Mouse (Mus musculus) ES-E14 (cell line): ENCODE data around the gene Chd9. TPM values are rescaled to one million over a fixed set of nuclear protein-coding genes. Genes with fewer than 3 reads are reported as not detected.
"Not testable (repeated sequence)": the region's sequence is repeated elsewhere in the genome, so short reads cannot be mapped to it uniquely, and the experiment has no call there.

Experiments used
- DNase-seq: peaks from one replicate; pipeline ENCODE4 v3.0.0-alpha.2; 2013; ENCODE audit warnings: low read depth, low spot score
- H3K27ac ChIP-seq: 2 replicates; pipeline ENCODE4 v1.5.1; 2012; ENCODE audit warnings: low read depth, mild to moderate bottlenecking, low read length, moderate library complexity, mixed read lengths; ENCODE audit not compliant: poor library complexity, insufficient read depth, severe bottlenecking
- H3K36me3 ChIP-seq: 2 replicates; pipeline ENCODE4 v1.6.1; 2012; ENCODE audit warnings: mild to moderate bottlenecking, low read length, moderate library complexity, mixed read lengths; ENCODE audit not compliant: control insufficient read depth, poor library complexity, insufficient read depth, severe bottlenecking
- H3K4me1 ChIP-seq, 2 experiments: fragments of 150-350 bp in 1 of 2; sonication (generic) in 1 of 2; 2 replicates each; pipeline ENCODE4 v1.6.1; 2012; ENCODE audit warnings: low read length in 2 of 2, mild to moderate bottlenecking in 1 of 2, mixed read lengths in 1 of 2; ENCODE audit not compliant: control insufficient read depth in 2 of 2, insufficient read depth in 2 of 2, poor library complexity in 1 of 2
- H3K4me3 ChIP-seq, 2 experiments: fragments of 150-350 bp in 1 of 2; sonication (generic) in 1 of 2; 2 replicates each; pipeline ENCODE4 v1.5.1; 2012; ENCODE audit warnings: low read length in 2 of 2, low read depth in 1 of 2, mild to moderate bottlenecking in 1 of 2, mixed read lengths in 1 of 2; ENCODE audit not compliant: insufficient read depth in 1 of 2, poor library complexity in 1 of 2, severe bottlenecking in 1 of 2
- H3K9ac ChIP-seq: 2 replicates; pipeline ENCODE4 v1.6.1; 2012; ENCODE audit warnings: low read depth, mild to moderate bottlenecking, low read length, mixed read lengths; ENCODE audit not compliant: poor library complexity, insufficient read depth, severe bottlenecking
- H3K9me3 ChIP-seq: fragments of 150-350 bp; sonication (generic); 2 replicates; pipeline ENCODE4 v1.6.1; 2012; ENCODE audit warnings: low read depth, mild to moderate bottlenecking, low read length; ENCODE audit not compliant: control insufficient read depth, insufficient read depth
- CHD2 ChIP-seq: IDR thresholded peaks from 2 replicates; pipeline ENCODE4 v1.6.1; 2014; ENCODE audit warnings: mild to moderate bottlenecking, low read depth, low read length, inconsistent platforms
- HCFC1 ChIP-seq: IDR thresholded peaks from 2 replicates; pipeline ENCODE4 v1.6.1; 2012; ENCODE audit warnings: low read length, inconsistent platforms, borderline replicate concordance; ENCODE audit not compliant: insufficient read depth
- MAFK ChIP-seq: IDR thresholded peaks from 2 replicates; pipeline ENCODE4 v1.6.1; 2014; ENCODE audit warnings: mild to moderate bottlenecking, low read depth, low read length, inconsistent platforms; ENCODE audit not compliant: insufficient read depth
- ZC3H11A ChIP-seq: IDR thresholded peaks from 2 replicates; pipeline ENCODE4 v1.6.1; 2012; ENCODE audit warnings: low read depth, mild to moderate bottlenecking, inconsistent platforms, low read length, borderline replicate concordance
- ZNF384 ChIP-seq: IDR thresholded peaks from 2 replicates; pipeline ENCODE4 v1.6.1; 2012; ENCODE audit warnings: low read depth, low read length, inconsistent platforms
- in situ Hi-C, 2 experiments: fragments of 600-800 bp; cut with MboI; formaldehyde crosslinking; loops; one replicate each; pipeline ENCODE4 v1.15.1; 2025; ENCODE audit warnings: low sequenced_read_pairs in 2 of 2, inconsistent platforms in 1 of 2; ENCODE audit not compliant: unreplicated experiment in 2 of 2
- total RNA-seq: library from RNA; depleted of rRNA; stranded (reverse); fragments of 300-350 nt; gene quantifications from 2 replicates; pipeline ENCODE4 v1.2.3, GENCODE M21; 2012

Chd9 gene
- total RNA-seq, 1 experiment, result 32.4 TPM

GRCm38 (mm10) chr8:90881181-90881580, 53.0 kb downstream of the Chd9 start:
- Histone ChIP-seq H3K4me3 (no peak overlapping the region), H3K4me1 (peaks cover 23 to 35% of the 10 kb centered on the region in 2 experiments), H3K9ac (no peak overlapping the region), H3K9me3 (no peaks in the 10 kb centered on the region), H3K36me3 (no peaks in the 10 kb centered on the region), H3K27ac (no peak overlapping the region; the same call in 1 of the 2 replicates)
- in situ Hi-C loops, result no loop called here
- DNase-seq, result peak; percentile 77
- TF ChIP-seq CHD2 (0 out of 2 replicates have a peak, but pooled peaks have one; percentile 11), ZNF384 (no peak), MAFK (no peak), ZC3H11A (no peak), HCFC1 (no peak)

GRCm38 (mm10) chr8:90882088-90882691, 54.0 kb downstream of the Chd9 start:
- H3K9me3 ChIP-seq, result no peaks in the 10 kb centered on the region
- peak overlapping the region; percentile 38 for H3K9ac ChIP-seq
- in situ Hi-C loops, result no loop called here
- no peak for DNase-seq
- no peaks in the 10 kb centered on the region for H3K36me3 ChIP-seq
- peaks cover 23 to 35% of the 10 kb centered on the region in 2 experiments for H3K4me1 ChIP-seq
- H3K27ac ChIP-seq, result peak overlapping the region; percentile 57
- H3K4me3 ChIP-seq, result no peak overlapping the region
- TF ChIP-seq HCFC1 (no peak), ZNF384 (no peak), MAFK (no peak), CHD2 (no peak), ZC3H11A (no peak)

DNA sequence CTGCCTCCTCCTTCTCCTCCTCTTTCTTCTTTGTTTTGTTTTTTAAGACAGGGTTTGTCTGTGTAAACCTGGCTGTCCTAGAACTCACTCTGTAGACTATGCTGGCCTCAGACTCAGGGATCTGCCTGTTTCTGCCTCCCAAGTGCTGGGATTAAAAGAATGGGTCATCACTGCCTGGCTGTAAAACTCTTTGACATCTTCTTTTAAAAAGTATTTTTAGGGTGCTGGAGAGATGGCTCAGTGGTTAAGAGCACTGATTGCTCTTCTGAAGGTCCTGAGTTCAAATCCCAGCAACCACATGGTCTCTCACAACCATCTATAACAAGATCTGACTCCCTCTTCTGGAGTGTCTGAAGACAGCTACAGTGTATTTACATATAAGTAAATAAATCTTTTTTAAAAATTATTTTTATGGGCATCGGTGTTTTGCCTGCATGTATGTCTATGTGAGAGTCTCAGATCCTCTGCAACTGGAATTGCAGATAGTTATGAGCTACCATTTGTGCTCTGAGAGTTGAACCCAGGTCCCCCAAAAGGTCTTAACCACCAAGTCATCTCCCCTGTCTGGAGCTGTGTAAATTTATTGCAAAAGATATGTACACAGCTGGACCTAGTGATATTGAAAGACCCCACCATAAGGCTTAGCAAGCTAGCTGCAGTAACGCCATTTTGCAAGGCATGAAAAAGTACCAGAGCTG, 57.7 kb downstream of the Chd9 start:
- H3K36me3 ChIP-seq, result no peaks in the 10 kb centered on the region
- no peak overlapping the region for H3K9ac ChIP-seq
- H3K4me1 ChIP-seq, result peaks cover 13 to 14% of the 10 kb centered on the region in 2 experiments
- H3K27ac ChIP-seq, result no peak overlapping the region
- TF ChIP-seq ZC3H11A (no peak), CHD2 (no peak)
- H3K9me3 ChIP-seq, result no peaks in the 10 kb centered on the region
- H3K4me3 ChIP-seq, result no peak overlapping the region
- DNase-seq, result no peak
- in situ Hi-C loops, result no loop called here

DNA sequence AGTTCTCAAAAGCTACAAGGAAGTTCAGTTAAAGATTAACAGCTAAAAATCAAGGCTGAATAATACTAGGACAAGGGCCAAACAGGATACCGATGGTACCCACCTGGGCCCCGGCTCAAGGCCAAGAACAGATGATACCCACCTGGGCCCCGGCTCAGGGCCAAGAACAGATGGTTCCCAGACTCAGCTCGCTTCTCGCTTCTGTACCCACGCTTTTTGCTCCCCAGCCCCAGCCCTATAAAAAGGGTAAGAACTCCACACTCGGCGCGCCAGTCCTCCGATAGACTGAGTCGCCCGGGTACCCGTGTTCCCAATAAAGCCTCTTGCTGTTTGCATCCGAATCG, 58.2 kb downstream of the Chd9 start:
- in situ Hi-C loops, result not testable (repeated sequence)

DNA sequence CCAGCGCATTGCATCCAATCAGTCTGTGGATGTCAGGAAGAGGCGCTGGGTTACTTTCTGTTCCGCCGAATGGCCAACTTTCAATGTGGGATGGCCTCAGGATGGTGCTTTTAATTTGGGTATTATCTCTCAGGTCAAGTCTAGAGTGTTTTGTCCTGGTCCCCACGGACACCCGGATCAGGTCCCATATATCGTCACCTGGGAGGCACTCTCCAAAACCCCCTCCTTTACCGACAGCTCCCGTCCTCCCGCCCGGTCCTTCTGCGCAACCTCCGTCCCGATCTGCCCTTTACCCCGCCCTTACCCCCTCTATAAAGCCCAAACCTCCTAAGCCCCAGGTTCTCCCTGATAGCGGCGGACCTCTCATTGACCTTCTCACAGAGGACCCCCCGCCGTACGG, 59.2 kb downstream of the Chd9 start:
- DNase-seq, in situ Hi-C loops, H3K4me3 ChIP-seq, H3K4me1 ChIP-seq, H3K9ac ChIP-seq, H3K9me3 ChIP-seq, H3K27ac ChIP-seq, H3K36me3 ChIP-seq: not testable (repeated sequence)

More for the DNA sequence above, 58.2 kb downstream of the Chd9 start:
- not testable (repeated sequence) for H3K9me3 ChIP-seq, H3K4me3 ChIP-seq, H3K27ac ChIP-seq, H3K9ac ChIP-seq, DNase-seq, H3K36me3 ChIP-seq
- H3K4me1 ChIP-seq, result peaks cover 9 to 11% of the 10 kb centered on the region in 2 experiments; a peak in 3 of 4 replicates
